In the genomic region with DNA sequence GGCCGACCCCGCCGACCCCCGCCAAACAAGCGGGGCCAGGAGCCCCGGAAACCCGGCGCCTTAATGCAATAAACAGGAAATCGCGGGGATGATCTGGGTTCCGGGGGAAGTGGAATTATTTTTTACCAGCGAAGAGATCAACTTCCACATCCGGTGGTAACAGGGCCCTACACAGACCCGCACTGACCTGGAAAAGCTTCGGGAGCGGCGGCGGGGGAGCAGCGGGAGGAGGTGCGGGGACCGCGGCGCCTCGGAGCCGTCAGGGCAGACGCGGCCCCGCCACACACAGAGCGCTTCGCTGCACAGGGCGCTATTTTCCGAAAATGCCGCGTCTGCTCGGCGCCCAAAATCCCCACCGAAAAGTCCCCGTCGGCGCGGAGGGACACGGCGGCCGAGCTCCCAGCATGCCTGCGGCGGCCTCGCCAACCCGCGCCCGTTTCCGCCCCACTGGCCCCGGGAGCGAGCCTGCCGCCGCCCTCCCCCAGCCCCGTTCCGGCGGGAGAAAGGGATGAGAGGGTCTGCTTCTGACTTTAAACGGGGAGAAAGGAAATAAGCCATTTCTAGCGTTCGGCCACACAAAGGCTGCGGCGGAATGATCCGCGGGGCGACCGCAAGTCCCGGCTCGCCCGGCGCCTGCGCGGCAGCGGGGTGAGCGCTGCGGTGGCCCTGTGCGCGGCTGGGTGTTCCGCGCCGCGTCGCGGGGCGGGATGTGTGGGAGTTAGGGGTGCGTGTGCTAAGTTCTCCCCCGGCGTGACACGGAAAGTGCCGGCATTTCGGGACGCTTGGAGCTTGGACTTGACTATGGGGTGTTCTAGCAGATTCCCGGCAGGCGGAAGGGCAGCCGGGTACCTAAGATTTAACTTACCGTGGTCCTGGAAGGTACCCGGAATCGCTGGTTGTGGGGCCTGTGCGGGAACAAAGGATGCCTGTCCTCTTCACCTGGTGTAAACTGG, we compare ENCODE assay signal across 8 mouse cellular contexts. TPM values are rescaled to one million over a fixed set of nuclear protein-coding genes. Genes with fewer than 3 reads are reported as not detected.
DNase-seq lines count a peak whose midpoint lies in the region; ATAC-seq and TF ChIP-seq lines count a peak whose summit lies in the region.

No protein-coding gene starts in this region.

- ATAC-seq in embryonic facial prominence, embryonic 14.5 days (ENCODE audit: low read depth): peak; percentile 93
- ATAC-seq in limb, embryonic 13.5 days (ENCODE audit: low FRiP score, low read depth): peak; percentile 88
- peak; percentile 96 for ATAC-seq in midbrain, embryonic 15.5 days (replicated peaks)

- H3K27ac ChIP-seq in bone marrow, adult 2 months (ENCODE audit: control insufficient read depth, insufficient read depth, low read depth, low read length, poor library complexity): peak overlapping the region; percentile 96
- H3K27ac ChIP-seq in embryonic facial prominence, embryonic 14.5 days (replicated peaks; ENCODE audit: low read depth, low read length): peak overlapping the region; percentile 100
- peak overlapping the region; percentile 100 for H3K27ac ChIP-seq in limb, embryonic 13.5 days
- H3K27ac ChIP-seq in midbrain, embryonic 15.5 days: peak overlapping the region; percentile 100

- peak overlapping the region; percentile 82 for H3K4me3 ChIP-seq in bone marrow, adult 2 months (replicated peaks; ENCODE audit: control insufficient read depth, low read depth, low read length)
- H3K4me3 ChIP-seq in embryonic facial prominence, embryonic 14.5 days (ENCODE audit: low read depth, low read length): peak overlapping the region; percentile 96
- peak overlapping the region; percentile 93 for H3K4me3 ChIP-seq in limb, embryonic 13.5 days
- H3K4me3 ChIP-seq in midbrain, embryonic 15.5 days: peak overlapping the region; percentile 68

- H3K9ac ChIP-seq in embryonic facial prominence, embryonic 14.5 days (ENCODE audit: low read depth, low read length): peak overlapping the region; percentile 100
- H3K9ac ChIP-seq in limb, embryonic 13.5 days: peak overlapping the region; percentile 100
- peak overlapping the region; percentile 92 for H3K9ac ChIP-seq in midbrain, embryonic 15.5 days

- H3K36me3 ChIP-seq in embryonic facial prominence, embryonic 14.5 days (ENCODE audit: control insufficient read depth, insufficient read depth, low read length): peaks cover 24% of the 10 kb centered on the region
- H3K36me3 ChIP-seq in limb, embryonic 13.5 days: peaks cover 26% of the 10 kb centered on the region
- peaks cover 3% of the 10 kb centered on the region; the same call in 1 of the 2 replicates for H3K36me3 ChIP-seq in midbrain, embryonic 15.5 days (replicated peaks)

- peaks cover 3% of the 10 kb centered on the region; the same call in 1 of the 2 replicates for H3K9me3 ChIP-seq in embryonic facial prominence, embryonic 14.5 days (ENCODE audit: control insufficient read depth, low read length)
- peaks cover 4% of the 10 kb centered on the region; the same call in 1 of the 2 replicates for H3K9me3 ChIP-seq in limb, embryonic 13.5 days
- H3K9me3 ChIP-seq in midbrain, embryonic 15.5 days: no peaks in the 10 kb centered on the region

- peak overlapping the region; percentile 80 for H3K4me2 ChIP-seq in embryonic facial prominence, embryonic 14.5 days (ENCODE audit: low read depth, low read length)
- H3K4me2 ChIP-seq in limb, embryonic 13.5 days (replicated peaks): peak overlapping the region; percentile 77
- H3K4me2 ChIP-seq in midbrain, embryonic 15.5 days: peak overlapping the region; percentile 83

- no peak for TF ChIP-seq CTCF in bone marrow, adult 2 months (IDR thresholded peaks at IDR 0.05; ENCODE audit: control insufficient read depth, insufficient read depth, low read length)

- no peaks in the 10 kb centered on the region for H3K27me3 ChIP-seq in embryonic facial prominence, embryonic 14.5 days (replicated peaks; ENCODE audit: control insufficient read depth, insufficient read depth, low read length)
- no peaks in the 10 kb centered on the region for H3K27me3 ChIP-seq in limb, embryonic 13.5 days
- no peaks in the 10 kb centered on the region for H3K27me3 ChIP-seq in midbrain, embryonic 15.5 days (replicated peaks)

- peak; percentile 99 for DNase-seq in A20 (ENCODE audit: low read depth, low spot score)
- peak; percentile 96 for DNase-seq in embryonic facial prominence, embryonic 14.5 days (ENCODE audit: low spot score)
- peak; percentile 91 for DNase-seq in heart, adult 8-10 months (ENCODE audit: low spot score)
- peak; percentile 90 for DNase-seq in kidney, adult 9 months
- DNase-seq in spleen, adult 18-20 months: peak; percentile 78 to 86

- WGBS in bone marrow, adult 2 months: under 1% methylated on average over 99 of the region's 99 CpGs
- under 1% methylated on average over 65 of the region's 99 CpGs for WGBS in embryonic facial prominence, embryonic 14.5 days
- under 1% methylated on average over 98 of the region's 99 CpGs for WGBS in limb, embryonic 13.5 days
- WGBS in midbrain, embryonic 15.5 days: under 1% methylated on average over 99 of the region's 99 CpGs

- no peaks in the 10 kb centered on the region; the same call in 1 of the 2 replicates for H3K4me1 ChIP-seq in bone marrow, adult 2 months (ENCODE audit: control insufficient read depth, insufficient read depth, low read length)
- peaks cover 25% of the 10 kb centered on the region for H3K4me1 ChIP-seq in embryonic facial prominence, embryonic 14.5 days (ENCODE audit: control insufficient read depth, insufficient read depth, low read length)
- peaks cover 29% of the 10 kb centered on the region for H3K4me1 ChIP-seq in limb, embryonic 13.5 days
- H3K4me1 ChIP-seq in midbrain, embryonic 15.5 days: peaks cover 45% of the 10 kb centered on the region

- TF ChIP-seq POLR2A in bone marrow, adult 2 months (IDR thresholded peaks at IDR 0.05; ENCODE audit: borderline replicate concordance, control insufficient read depth, low read depth, low read length): peak; percentile 96

RNA-seq across cellular contexts. Expression of a gene that starts 0.7 kb away (rescaled TPM):
- 13.9 and 17.8 TPM in 2 replicates for polyA plus RNA-seq in bone marrow, adult 2 months (2011; ENCODE audit: insufficient read depth, insufficient read length, low replicate concordance, missing spikeins)
- 43.1 and 47.9 TPM in 2 replicates for polyA plus RNA-seq in embryonic facial prominence, embryonic 14.5 days (2014; fragmentation: Nextera tagmentation; extraction: Ambion mirVana)
- total RNA-seq in heart, adult 8-10 months (2022): 10 to 100 TPM in 3 of 4 experiments, 1 to 10 TPM in 1; 9.6 to 17.7 (median 14.0) TPM
- polyA plus RNA-seq in limb, embryonic 13.5 days (2015; fragmentation: Nextera tagmentation; extraction: Ambion mirVana): 68.2 and 69.6 TPM in 2 replicates
- polyA plus RNA-seq in midbrain, embryonic 15.5 days (2015; fragmentation: Nextera tagmentation; extraction: Ambion mirVana): 41.3 and 44.1 TPM in 2 replicates

RNA-seq across cellular contexts. Expression of a gene that starts 31.7 kb away (rescaled TPM):
- polyA plus RNA-seq in bone marrow, adult 2 months (2011; ENCODE audit: insufficient read depth, insufficient read length, low replicate concordance, missing spikeins): 12.5 and 16.7 TPM in 2 replicates
- polyA plus RNA-seq in embryonic facial prominence, embryonic 14.5 days (2014; fragmentation: Nextera tagmentation; extraction: Ambion mirVana): 42.9 and 45.8 TPM in 2 replicates
- total RNA-seq in heart, adult 8-10 months (2022): 10 to 100 TPM; 25.9 to 29.4 (median 27.3) TPM
- polyA plus RNA-seq in limb, embryonic 13.5 days (2015; fragmentation: Nextera tagmentation; extraction: Ambion mirVana): 36.6 and 38.6 TPM in 2 replicates
- 28.1 and 28.4 TPM in 2 replicates for polyA plus RNA-seq in midbrain, embryonic 15.5 days (2015; fragmentation: Nextera tagmentation; extraction: Ambion mirVana)

RNA-seq across cellular contexts. Expression of a gene that starts 56.3 kb away (rescaled TPM):
- polyA plus RNA-seq in bone marrow, adult 2 months (2011; ENCODE audit: insufficient read depth, insufficient read length, low replicate concordance, missing spikeins): 14.8 and 39.7 TPM in 2 replicates
- 32.0 and 67.6 TPM in 2 replicates for polyA plus RNA-seq in embryonic facial prominence, embryonic 14.5 days (2014; fragmentation: Nextera tagmentation; extraction: Ambion mirVana)
- total RNA-seq in heart, adult 8-10 months (2022): 1 to 10 TPM in 2 of 4 experiments, under 1 TPM in 2; 0.46 to 4.2 (median 1.2) TPM
- polyA plus RNA-seq in limb, embryonic 13.5 days (2015; fragmentation: Nextera tagmentation; extraction: Ambion mirVana): 3.9 and 5.0 TPM in 2 replicates
- polyA plus RNA-seq in midbrain, embryonic 15.5 days (2015; fragmentation: Nextera tagmentation; extraction: Ambion mirVana): 1.5 and 1.8 TPM in 2 replicates

Comparison
In these comparisons a context has a peak if more than half of its experiments do, and no peak if none do; other contexts are left out.
1. Peak in every context shown above with its lines: DNase-seq, ATAC-seq, H3K4me3 ChIP-seq and H3K27ac ChIP-seq.